Mouse (Mus musculus) G1E (cell line): ENCODE data around the gene Stk32c. TPM values are rescaled to one million over a fixed set of nuclear protein-coding genes. Genes with fewer than 3 reads are reported as not detected.

Source experiments
- ATAC-seq: 2 replicates; pipeline ENCODE4 v1.8.0; 2016; ENCODE audit warnings: mild to moderate bottlenecking; ENCODE audit not compliant: insufficient number of reproducible peaks, poor library complexity, low FRiP score, severe bottlenecking; ENCODE audit errors: extremely low read depth
- DNase-seq: peaks from one replicate; pipeline ENCODE4 v3.0.0; 2012; ENCODE audit warnings: low spot score
- H3K27me3 ChIP-seq: 2 replicates; pipeline ENCODE4 v1.6.1; 2012; ENCODE audit warnings: mild to moderate bottlenecking, low read length, inconsistent platforms; ENCODE audit not compliant: insufficient read depth
- H3K36me3 ChIP-seq: replicated peaks from 2 replicates; pipeline ENCODE3; 2012; ENCODE audit warnings: mild to moderate bottlenecking, inconsistent platforms
- H3K4me1 ChIP-seq: 2 replicates; pipeline ENCODE4 v1.6.1; 2012; ENCODE audit warnings: low read depth, low read length, inconsistent platforms, mixed read lengths; ENCODE audit not compliant: insufficient read depth
- H3K4me3 ChIP-seq: 2 replicates; pipeline ENCODE4 v1.5.1; 2012; ENCODE audit warnings: low read depth, mild to moderate bottlenecking, inconsistent platforms, low read length, moderate library complexity, mixed read lengths
- H3K9me3 ChIP-seq: replicated peaks from 2 replicates; pipeline ENCODE4 v1.6.1; 2012; ENCODE audit warnings: inconsistent platforms
- CTCF ChIP-seq: IDR thresholded peaks from 2 replicates; pipeline ENCODE4 v1.5.1; 2012; ENCODE audit warnings: low read depth, low read length, inconsistent platforms, mixed read lengths
- GATA1 ChIP-seq: IDR thresholded peaks from 2 replicates; pipeline ENCODE4 v1.6.1; 2012; ENCODE audit warnings: borderline replicate concordance, low read length, inconsistent platforms, mixed read lengths
- GATA2 ChIP-seq: IDR thresholded peaks from 2 replicates; pipeline ENCODE4 v1.6.1; 2012; ENCODE audit warnings: low read depth, low read length, inconsistent platforms, borderline replicate concordance
- POLR2AphosphoS5 ChIP-seq: IDR thresholded peaks from 2 replicates; pipeline ENCODE4 v1.6.1; 2012; ENCODE audit warnings: low read depth, low read length, inconsistent platforms; ENCODE audit not compliant: insufficient replicate concordance
- TAL1 ChIP-seq: conservative IDR thresholded peaks from 2 replicates; pipeline ENCODE4 v1.6.1; 2012; ENCODE audit warnings: low read depth, low read length, inconsistent platforms, mixed read lengths
- polyA plus RNA-seq: library from polyadenylated mRNA; stranded (reverse); fragments of >175 nt; gene quantifications from 2 replicates; pipeline ENCODE4 v1.2.3, GENCODE M21; 2012
- total RNA-seq, 2 experiments: library from RNA; stranded (forward) in 1 of 2; stranded (reverse) in 1 of 2; fragments of 200-1000 nt in 1 of 2; fragments of >200 nt in 1 of 2; fragmentation: Nextera tagmentation in 1 of 2; gene quantifications; 2 replicates each; pipeline ENCODE4 v1.2.3; 2014 to 2017

Gene Stk32c
- total and polyA plus RNA-seq, 3 experiments, result not detected

GRCm38 (mm10) chr7:139229837-139230236 is 16.7 kb upstream of the Stk32c start:
- Histone ChIP-seq H3K9me3 (peaks cover 55% of the 10 kb centered on the region), H3K4me3 (no peak overlapping the region), H3K27me3 (peaks cover 6% of the 10 kb centered on the region), H3K4me1 (peaks cover 5% of the 10 kb centered on the region), H3K36me3 (no peaks in the 10 kb centered on the region)
- ATAC-seq, result no peak
- TF ChIP-seq TAL1 (no peak), CTCF (no peak), GATA1 (no peak), POLR2AphosphoS5 (no peak), GATA2 (no peak)
- no peak for DNase-seq

- Histone ChIP-seq H3K36me3 (no peaks in the 10 kb centered on the region), H3K4me1 (no peaks in the 10 kb centered on the region), H3K9me3 (peaks cover 57% of the 10 kb centered on the region), H3K27me3 (peaks cover 2% of the 10 kb centered on the region; the same call in 1 of the 2 replicates), H3K4me3 (no peak overlapping the region)
- TF ChIP-seq GATA2, result no peak
- TF ChIP-seq GATA1, result no peak
- TF ChIP-seq TAL1, result no peak
- TF ChIP-seq POLR2AphosphoS5, result no peak
- no peak for TF ChIP-seq CTCF
- ATAC-seq (no peak), DNase-seq (no peak)
These were observed 15.5 kb upstream of the Stk32c start for GRCm38 (mm10) chr7:139228447-139229171.

GRCm38 (mm10) chr7:139226416-139226815 is 13.3 kb upstream of the Stk32c start:
- peaks cover 61% of the 10 kb centered on the region for H3K9me3 ChIP-seq
- no peak for DNase-seq
- TF ChIP-seq GATA2 (no peak), POLR2AphosphoS5 (no peak), GATA1 (no peak), TAL1 (no peak), CTCF (no peak)
- no peaks in the 10 kb centered on the region for H3K36me3 ChIP-seq
- H3K4me3 ChIP-seq, result no peak overlapping the region
- H3K27me3 ChIP-seq, result peaks cover 2% of the 10 kb centered on the region; the same call in 1 of the 2 replicates
- H3K4me1 ChIP-seq, result no peaks in the 10 kb centered on the region
- ATAC-seq, result no peak

GRCm38 (mm10) chr7:139224725-139225124 is 11.6 kb upstream of the Stk32c start:
- no peak for TF ChIP-seq CTCF
- TF ChIP-seq GATA1, result no peak
- no peak for TF ChIP-seq TAL1
- no peak for TF ChIP-seq GATA2
- TF ChIP-seq POLR2AphosphoS5, result no peak
- H3K27me3 ChIP-seq, result no peaks in the 10 kb centered on the region
- ATAC-seq (no peak), DNase-seq (no peak)
- H3K4me3 ChIP-seq, result no peak overlapping the region
- peaks cover 57% of the 10 kb centered on the region for H3K9me3 ChIP-seq
- no peaks in the 10 kb centered on the region for H3K36me3 ChIP-seq
- H3K4me1 ChIP-seq, result no peaks in the 10 kb centered on the region

GRCm38 (mm10) chr7:139224070-139224469 is 11.0 kb upstream of the Stk32c start:
- ATAC-seq (no peak), DNase-seq (no peak)
- Histone ChIP-seq H3K9me3 (peaks cover 55% of the 10 kb centered on the region), H3K27me3 (peaks cover 2% of the 10 kb centered on the region; the same call in 1 of the 2 replicates), H3K36me3 (no peaks in the 10 kb centered on the region), H3K4me3 (no peak overlapping the region), H3K4me1 (no peaks in the 10 kb centered on the region)
- no peak for TF ChIP-seq POLR2AphosphoS5
- no peak for TF ChIP-seq GATA1
- no peak for TF ChIP-seq GATA2
- TF ChIP-seq TAL1, result no peak
- no peak for TF ChIP-seq CTCF

GRCm38 (mm10) chr7:139222341-139222740 is 9.2 kb upstream of the Stk32c start:
- no peaks in the 10 kb centered on the region for H3K4me1 ChIP-seq
- peaks cover 53% of the 10 kb centered on the region for H3K9me3 ChIP-seq
- TF ChIP-seq GATA2 (no peak), TAL1 (no peak), POLR2AphosphoS5 (no peak), CTCF (no peak), GATA1 (no peak)
- H3K36me3 ChIP-seq, result no peaks in the 10 kb centered on the region
- peaks cover 2% of the 10 kb centered on the region; the same call in 1 of the 2 replicates for H3K27me3 ChIP-seq
- DNase-seq (no peak), ATAC-seq (no peak)
- H3K4me3 ChIP-seq, result no peak overlapping the region
